Mouse (Mus musculus): ENCODE data around the gene Tex29.

GRCm38 (mm10) chr8:11842757-11843156, 2.5 kb downstream of the Tex29 start:
- no peak for TF ChIP-seq CHD2 (IDR thresholded peaks at IDR 0.05; ENCODE audit: low read depth, low read length)
- TF ChIP-seq MAFK (IDR thresholded peaks at IDR 0.05; ENCODE audit: insufficient read depth, low read depth, low read length): no peak
